Mouse (Mus musculus) heart, adult 18-20 months (tissue): Measurements from ENCODE around the gene Tedc2. TPM values are rescaled to one million over a fixed set of nuclear protein-coding genes. Genes with fewer than 3 reads are reported as not detected.

Source experiments
- DNase-seq, 2 experiments: peaks; one replicate each; pipeline ENCODE4 v3.0.0; 2021 to 2022; ENCODE audit warnings: mixed read lengths in 1 of 2
- long read RNA-seq, 2 experiments: library from polyadenylated mRNA; stranded (forward); transcript quantifications; one replicate each; pipeline ENCODE4 v2.0.0; 2021
- total RNA-seq, 2 experiments: library from RNA; stranded (reverse); gene quantifications; 2 replicates each; pipeline ENCODE4 v1.2.3; 2021

The Tedc2 gene
- total RNA-seq: 1 to 10 TPM; 1.9 to 3.0 TPM
- long read RNA-seq, experiment 1, partial matches to known transcripts: 0 of 1 reads
- long read RNA-seq, experiment 1, other reads (novel, unspliced or antisense): 0 of 1 reads
- long read RNA-seq, experiment 2: 0 reads

- peak; percentile 97 to 99 for DNase-seq
These were observed at the start of gene Tedc2 for GRCm38 (mm10) chr17:24220435-24221411. Gene Tedc2 (minus strand): TSS chr17:24220851.

GRCm38 (mm10) chr17:24267133-24267532, 46.5 kb upstream of the Tedc2 start:
- DNase-seq: no peak

- no peak for DNase-seq
These were observed 44.1 kb upstream of the Tedc2 start for GRCm38 (mm10) chr17:24264766-24265165.

GRCm38 (mm10) chr17:24260516-24260915, 39.9 kb upstream of the Tedc2 start:
- DNase-seq: no peak

- no peak for DNase-seq
These were observed 39.1 kb upstream of the Tedc2 start for GRCm38 (mm10) chr17:24259702-24260101.

- DNase-seq: no peak
These were observed 38.3 kb upstream of the Tedc2 start for GRCm38 (mm10) chr17:24258981-24259380.

- DNase-seq: no peak
These were observed 31.7 kb upstream of the Tedc2 start for GRCm38 (mm10) chr17:24252329-24252728.

- DNase-seq: peak; percentile 97 to 98
These were observed 30.8 kb upstream of the Tedc2 start, which contains the start of gene Ccnf for GRCm38 (mm10) chr17:24251320-24252069. Gene Ccnf (minus strand): TSS chr17:24251484.

- DNase-seq: no peak
These were observed 30.3 kb upstream of the Tedc2 start for GRCm38 (mm10) chr17:24250988-24251319.

GRCm38 (mm10) chr17:24248641-24249040, 28.0 kb upstream of the Tedc2 start:
- no peak for DNase-seq

GRCm38 (mm10) chr17:24244061-24244460, 23.4 kb upstream of the Tedc2 start:
- DNase-seq: no peak

- peak in 1 of 2 experiments; percentile 28 for DNase-seq
These were observed 22.8 kb upstream of the Tedc2 start for GRCm38 (mm10) chr17:24243311-24243969.

- peak; percentile 34 to 66 for DNase-seq
These were observed 16.3 kb upstream of the Tedc2 start for GRCm38 (mm10) chr17:24236921-24237320.

- no peak for DNase-seq
These were observed 15.8 kb upstream of the Tedc2 start for GRCm38 (mm10) chr17:24236479-24236878.

GRCm38 (mm10) chr17:24227941-24228340, 7.3 kb upstream of the Tedc2 start:
- DNase-seq: no peak

- no peak for DNase-seq
These were observed 6.1 kb upstream of the Tedc2 start for GRCm38 (mm10) chr17:24226721-24227120.

GRCm38 (mm10) chr17:24225851-24226250, 5.2 kb upstream of the Tedc2 start:
- DNase-seq: no peak

GRCm38 (mm10) chr17:24224741-24225140, 4.1 kb upstream of the Tedc2 start:
- no peak for DNase-seq

- no peak for DNase-seq
These were observed 2.9 kb upstream of the Tedc2 start for GRCm38 (mm10) chr17:24223513-24223912.

- DNase-seq: no peak
These were observed 2.0 kb upstream of the Tedc2 start for GRCm38 (mm10) chr17:24222653-24223052.

- no peak for DNase-seq
These were observed 3.8 kb downstream of the Tedc2 start for GRCm38 (mm10) chr17:24216836-24217235.

- DNase-seq: no peak
These were observed 7.5 kb downstream of the Tedc2 start for GRCm38 (mm10) chr17:24213186-24213585.
